Mouse (Mus musculus) gastrocnemius, postnatal 10 days (tissue): Measurements from ENCODE around the gene Spib. TPM values are rescaled to one million over a fixed set of nuclear protein-coding genes. Genes with fewer than 3 reads are reported as not detected.

Experiments used
- DNase-seq: peaks from one replicate; pipeline ENCODE4 v3.0.0; 2021; ENCODE audit warnings: mixed read lengths
- microRNA-seq, 2 experiments: library from miRNA; unstranded; fragments of <30 nt; microRNA quantifications; one replicate each; pipeline ENCODE4 v1.2.0; 2021
- total RNA-seq, 2 experiments: library from RNA; stranded (reverse); gene quantifications; 2 replicates each; pipeline ENCODE4 v1.2.3; 2021

Spib gene
- total RNA-seq, 2 experiments from 2014 or later, result 1.2 TPM; not detected in 1

- DNase-seq, result peak; percentile 5
Measured at GRCm38 (mm10) chr7:44486927-44487575, 44.8 kb downstream of the Spib start.

GRCm38 (mm10) chr7:44485572-44486195 lies 46.2 kb downstream of the Spib start:
- no peak for DNase-seq

GRCm38 (mm10) chr7:44484841-44485571 lies 46.9 kb downstream of the Spib start:
- peak; percentile 76 for DNase-seq

- DNase-seq, result no peak
Measured at GRCm38 (mm10) chr7:44484109-44484508, 47.8 kb downstream of the Spib start.

GRCm38 (mm10) chr7:44482836-44483435 lies 48.9 kb downstream of the Spib start:
- DNase-seq, result no peak

Small RNAs within 50 kb of the gene (microRNA-seq; reads per million reads assigned to microRNA genes)
- 0 to 0.25 reads per million in 2 experiments for gene Mir7053

Other genes starting within 250 kb of the Spib start
- gene Clec11a, start 225.2 kb downstream of the Spib start, total RNA-seq, result 1 to 10 TPM; 5.0 to 6.8 TPM
- gene Shank1, start 221.8 kb downstream of the Spib start, total RNA-seq, result 1 to 10 TPM; 2.0 to 2.7 TPM
- under 1 TPM; 0.38 to 0.41 TPM for gene Syt3, start 148.0 kb downstream of the Spib start, total RNA-seq
- not detected for gene 1700008O03Rik, start 146.3 kb downstream of the Spib start, total RNA-seq
- gene Lrrc4b, start 103.1 kb downstream of the Spib start, total RNA-seq, result 1 to 10 TPM; 1.9 to 2.5 TPM
- not detected for gene Aspdh, start 66.7 kb downstream of the Spib start, total RNA-seq
- 10 to 100 TPM; 61.5 to 68.3 TPM for gene Josd2, start 64.1 kb downstream of the Spib start, total RNA-seq
- 10 to 100 TPM; 50.8 to 52.6 TPM for gene Emc10, start 35.5 kb downstream of the Spib start, total RNA-seq
- 1 to 10 TPM; 4.3 to 5.7 TPM for gene Fam71e1, start 35.5 kb downstream of the Spib start, total RNA-seq
- 1,000 to 10,000 TPM; 2,219 to 2,666 TPM for gene Mybpc2, start 7.4 kb downstream of the Spib start, total RNA-seq
- gene Pold1, start 16.8 kb upstream of the Spib start, total RNA-seq, result 10 to 100 TPM in 1 of 2 experiments, 1 to 10 TPM in 1; 8.1 to 14.7 TPM
- gene Nr1h2, start 21.9 kb upstream of the Spib start, total RNA-seq, result 10 to 100 TPM; 27.4 to 35.4 TPM
- under 1 TPM in 1 of 2 experiments, not detected in 1; 0.99 TPM for gene Napsa, start 40.3 kb upstream of the Spib start, total RNA-seq
- gene Kcnc3, start 58.6 kb upstream of the Spib start, total RNA-seq, result 1 to 10 TPM; 1.4 to 1.6 TPM
- 10 to 100 TPM; 21.4 to 23.3 TPM for gene Myh14, start 138.8 kb upstream of the Spib start, total RNA-seq
- not detected for gene Izumo2, start 176.7 kb upstream of the Spib start, total RNA-seq
- 10 to 100 TPM; 16.7 to 18.5 TPM for gene Vrk3, start 216.3 kb upstream of the Spib start, total RNA-seq
- under 1 TPM in 1 of 2 experiments, not detected in 1; 0.29 TPM for gene Zfp473, start 219.0 kb upstream of the Spib start, total RNA-seq